Mouse (Mus musculus) liver, embryonic 14 days (tissue): ENCODE results near the gene Apool. TPM values are rescaled to one million over a fixed set of nuclear protein-coding genes. Genes with fewer than 3 reads are reported as not detected.

Experiments used
- polyA plus RNA-seq: library from polyadenylated mRNA; depleted of rRNA; stranded (reverse); fragments of >200 nt; gene quantifications from 2 replicates; pipeline ENCODE4 v1.2.3, GENCODE M21; 2012; rRNA removed

The Apool gene
- 9.6 and 10.0 TPM in 2 replicates for polyA plus RNA-seq

GRCm38 (mm10) chrX:112310804-112311530 is at the start of gene Apool:
Gene Apool (plus strand): TSS chrX:112311334.

GRCm38 (mm10) chrX:112406679-112407078 is 95.5 kb downstream of the Apool start, which contains the start of gene Satl1:
Gene Satl1 (minus strand): TSS chrX:112406779.

Other genes with a start within 250 kb of the Apool start
- 0.02 and 0.07 TPM in 2 replicates for gene 4933403O08Rik, start 72.3 kb upstream of the Apool start, polyA plus RNA-seq
- not detected in 2 replicates for gene Satl1, start 95.4 kb downstream of the Apool start, polyA plus RNA-seq
- not detected in 2 replicates for gene 2010106E10Rik, start 183.9 kb downstream of the Apool start, polyA plus RNA-seq